Mouse (Mus musculus) gastrocnemius, postnatal 4 days (tissue): ENCODE data around the gene Ppp1r3e. TPM values are rescaled to one million over a fixed set of nuclear protein-coding genes. Genes with fewer than 3 reads are reported as not detected.

Experiments used
- DNase-seq, 2 experiments: peaks; one replicate each; pipeline ENCODE4 v3.0.0; 2021 to 2022; ENCODE audit warnings: low spot score in 2 of 2, mixed read lengths in 2 of 2
- total RNA-seq, 2 experiments: library from RNA; stranded (reverse); gene quantifications; 2 replicates each; pipeline ENCODE4 v1.2.3; 2021

Gene Ppp1r3e
- total RNA-seq, 2 experiments from 2014 or later = 8.1 to 9.2 TPM

GRCm38 (mm10) chr14:54883154-54884021, 6.0 kb upstream of the Ppp1r3e start, which contains the start of the genes Bcl2l2 and Gm20521:
TSS of gene Bcl2l2 (plus strand) at chr14:54883377.
TSS of gene Gm20521 (plus strand) at chr14:54883441.
- DNase-seq = peak; percentile 79 to 90

GRCm38 (mm10) chr14:54876539-54877047, 757 bp downstream of the Ppp1r3e start:
- DNase-seq = peak; percentile 79 to 90

- no peak for DNase-seq
Measured at GRCm38 (mm10) chr14:54875844-54876538, 1.4 kb downstream of the Ppp1r3e start.

- no peak for DNase-seq
Measured at GRCm38 (mm10) chr14:54874165-54874564, 3.2 kb downstream of the Ppp1r3e start.

- no peak for DNase-seq
Measured at GRCm38 (mm10) chr14:54870861-54871260, 6.5 kb downstream of the Ppp1r3e start, which contains the start of gene Homez. TSS of gene Homez (minus strand) at chr14:54870961.

- no peak for DNase-seq
Measured at GRCm38 (mm10) chr14:54868026-54868425, 9.3 kb downstream of the Ppp1r3e start.

- DNase-seq = no peak
Measured at GRCm38 (mm10) chr14:54866936-54867335, 10.4 kb downstream of the Ppp1r3e start.

- DNase-seq = no peak
Measured at GRCm38 (mm10) chr14:54866268-54866667, 11.1 kb downstream of the Ppp1r3e start.

GRCm38 (mm10) chr14:54865626-54866025, 11.7 kb downstream of the Ppp1r3e start:
- no peak for DNase-seq

- no peak for DNase-seq
Measured at GRCm38 (mm10) chr14:54864313-54865036, 12.9 kb downstream of the Ppp1r3e start.

- DNase-seq = peak; percentile 81 to 93
Measured at GRCm38 (mm10) chr14:54863501-54864312, 13.6 kb downstream of the Ppp1r3e start.

- peak in 1 of 2 experiments; percentile 41 for DNase-seq
Measured at GRCm38 (mm10) chr14:54860511-54860910, 16.8 kb downstream of the Ppp1r3e start.

- DNase-seq = no peak
Measured at GRCm38 (mm10) chr14:54857891-54858290, 19.5 kb downstream of the Ppp1r3e start.

- no peak for DNase-seq
Measured at GRCm38 (mm10) chr14:54856703-54857102, 20.6 kb downstream of the Ppp1r3e start.

GRCm38 (mm10) chr14:54855726-54856125, 21.6 kb downstream of the Ppp1r3e start:
- no peak for DNase-seq

GRCm38 (mm10) chr14:54843461-54843860, 33.9 kb downstream of the Ppp1r3e start:
- no peak for DNase-seq

GRCm38 (mm10) chr14:54823716-54824115, 53.6 kb downstream of the Ppp1r3e start:
- no peak for DNase-seq
